Mouse (Mus musculus): ENCODE measurements around the gene Rps18. TPM values are rescaled to one million over a fixed set of nuclear protein-coding genes. Genes with fewer than 3 reads are reported as not detected.
"Not testable (repeated sequence)": the region's sequence is repeated elsewhere in the genome, so short reads cannot be mapped to it uniquely, and the experiment has no call there.

Gene Rps18
- total RNA-seq, 4 experiments from 2014 or later = 668 to 711 (median 693) TPM

DNA sequence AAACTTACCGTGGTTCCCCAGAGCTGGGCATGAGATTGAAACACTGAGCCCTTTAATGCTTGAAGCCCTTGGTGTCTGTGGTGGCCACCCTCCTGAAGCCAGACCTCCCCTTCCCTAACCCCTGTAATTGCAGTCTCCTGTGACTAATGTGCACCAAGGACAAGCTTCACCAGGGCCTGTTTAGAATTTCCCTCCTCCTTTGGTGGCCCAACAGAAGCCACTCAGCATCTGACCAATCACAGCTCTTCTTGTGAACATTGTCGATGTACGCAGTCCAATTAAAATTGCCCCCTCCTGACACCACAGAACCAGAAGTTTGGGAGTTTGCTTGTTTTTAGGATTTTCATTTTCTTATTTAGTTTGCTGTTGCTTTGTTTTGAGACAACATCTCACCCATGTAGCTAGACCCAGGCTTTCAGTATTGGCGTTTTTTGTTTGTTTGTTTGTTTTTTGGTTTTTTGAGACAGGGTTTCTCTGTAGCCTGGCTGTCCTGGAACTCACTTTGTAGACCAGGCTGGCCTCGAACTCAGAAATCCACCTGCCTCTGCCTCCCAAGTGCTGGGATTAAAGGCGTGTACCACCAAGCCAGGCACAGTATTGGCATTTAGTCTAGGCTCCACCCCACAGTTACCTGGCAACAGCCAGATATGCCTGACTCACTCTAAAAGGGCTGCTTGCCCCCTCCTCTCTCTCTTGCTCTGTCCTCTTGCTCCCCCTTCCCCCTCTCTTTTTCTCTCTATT lies 51.7 kb downstream of the Rps18 start:
- not testable (repeated sequence) for DNase-seq

DNA sequence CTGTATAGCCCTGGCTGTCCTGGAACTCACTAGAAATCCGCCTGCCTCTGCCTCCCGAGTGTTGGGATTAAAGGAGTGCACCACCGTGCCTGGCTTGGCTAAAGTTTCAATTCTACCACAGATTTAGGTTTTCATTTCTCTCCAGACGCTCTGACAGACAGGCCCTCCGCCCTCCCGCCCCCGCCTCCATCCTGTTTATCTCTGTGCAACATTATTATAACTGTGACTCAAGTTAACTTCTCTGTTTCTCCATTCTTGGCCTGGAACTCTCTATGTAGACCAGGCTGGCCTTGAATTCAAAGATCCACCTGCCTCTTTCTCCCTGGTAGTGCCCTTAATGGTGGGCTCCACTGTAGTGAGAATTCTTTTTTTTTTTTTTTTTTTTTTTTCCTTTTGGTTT lies 53.3 kb downstream of the Rps18 start:
- no peak for DNase-seq

DNA sequence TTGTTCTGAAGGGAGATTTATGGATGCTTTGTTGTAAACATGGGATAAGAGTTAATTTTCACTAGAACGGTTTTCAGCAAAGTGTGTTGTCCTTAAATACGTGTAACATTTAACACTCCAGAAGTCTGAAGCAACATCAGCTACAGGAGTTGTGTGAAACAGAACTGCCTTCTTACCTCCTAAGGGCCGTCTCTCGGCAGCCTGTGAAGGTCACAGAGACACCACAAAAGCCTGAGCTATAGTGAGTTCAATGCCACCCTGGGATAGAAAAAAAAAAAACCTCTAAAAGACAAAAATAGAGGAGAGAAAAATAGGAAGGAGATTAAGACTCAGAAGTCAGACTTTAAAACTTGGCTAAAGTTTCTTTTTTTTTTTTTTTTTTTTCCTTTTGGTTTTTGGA lies 53.7 kb downstream of the Rps18 start:
- no peak for DNase-seq

Other genes starting within 250 kb of the Rps18 start
- 100 to 1,000 TPM in 3 of 4 experiments, 10 to 100 TPM in 1; 96.1 to 125 (median 112) TPM for gene March2, start 237.3 kb downstream of the Rps18 start, total RNA-seq (2022)
- gene Rab11b, start 195.5 kb downstream of the Rps18 start, total RNA-seq (2022) = 100 to 1,000 TPM; 251 to 297 (median 270) TPM
- gene Angptl4, start 174.2 kb downstream of the Rps18 start, total RNA-seq (2022) = 10 to 100 TPM; 37.2 to 78.4 (median 46.3) TPM
- gene Kank3, start 145.5 kb downstream of the Rps18 start, total RNA-seq (2022) = 100 to 1,000 TPM in 3 of 4 experiments, 10 to 100 TPM in 1; 69.8 to 130 (median 111) TPM
- 1,000 to 10,000 TPM; 1,538 to 1,820 (median 1,607) TPM for gene Rps28, start 131.4 kb downstream of the Rps18 start, total RNA-seq (2022)
- gene Ndufa7, start 131.4 kb downstream of the Rps18 start, total RNA-seq (2022) = 100 to 1,000 TPM; 371 to 504 (median 430) TPM
- 10 to 100 TPM; 29.5 to 63.3 (median 37.6) TPM for gene Cd320, start 112.9 kb downstream of the Rps18 start, total RNA-seq (2022)
- gene Gm7029, start 82.2 kb downstream of the Rps18 start, total RNA-seq (2022) = not detected
- gene Kifc1, start 65.3 kb downstream of the Rps18 start, total RNA-seq (2022) = 1 to 10 TPM; 1.7 to 3.2 (median 2.6) TPM
- not detected for gene Platr17, start 50.9 kb downstream of the Rps18 start, total RNA-seq (2022)
- 10 to 100 TPM; 30.2 to 36.2 (median 33.8) TPM for gene Daxx, start 46.6 kb downstream of the Rps18 start, total RNA-seq (2022)
- gene Tapbp, start 40.1 kb downstream of the Rps18 start, total RNA-seq (2022) = 100 to 1,000 TPM; 195 to 259 (median 213) TPM
- gene Zbtb22, start 40.1 kb downstream of the Rps18 start, total RNA-seq (2022) = 10 to 100 TPM; 35.3 to 39.7 (median 37.5) TPM
- 10 to 100 TPM; 42.1 to 76.2 (median 60.1) TPM for gene Rgl2, start 26.5 kb downstream of the Rps18 start, total RNA-seq (2022)
- 100 to 1,000 TPM in 1 of 4 experiments, 10 to 100 TPM in 3; 74.1 to 119 (median 79.6) TPM for gene Pfdn6, start 15.7 kb downstream of the Rps18 start, total RNA-seq (2022)
- 10 to 100 TPM; 30.0 to 43.8 (median 35.1) TPM for gene Wdr46, start 15.3 kb downstream of the Rps18 start, total RNA-seq (2022)
- gene B3galt4, start 4.5 kb downstream of the Rps18 start, total RNA-seq (2022) = 1 to 10 TPM; 6.9 to 8.7 (median 7.6) TPM
- gene Vps52, start 189 bp downstream of the Rps18 start, total RNA-seq (2022) = 10 to 100 TPM; 58.6 to 83.5 (median 69.6) TPM
- 100 to 1,000 TPM; 493 to 638 (median 583) TPM for gene H2-K1, start 44.3 kb upstream of the Rps18 start, total RNA-seq (2022)
- 10 to 100 TPM; 42.7 to 84.4 (median 60.7) TPM for gene Ring1, start 68.7 kb upstream of the Rps18 start, total RNA-seq (2022)
- gene H2-Ke6, start 72.1 kb upstream of the Rps18 start, total RNA-seq (2022) = 100 to 1,000 TPM; 249 to 289 (median 271) TPM
- gene Slc39a7, start 75.7 kb upstream of the Rps18 start, total RNA-seq (2022) = 100 to 1,000 TPM; 176 to 248 (median 200) TPM
- 10 to 100 TPM; 54.8 to 70.9 (median 62.7) TPM for gene Rxrb, start 75.8 kb upstream of the Rps18 start, total RNA-seq (2022)
- 1 to 10 TPM in 3 of 4 experiments, under 1 TPM in 1; 0.55 to 1.7 (median 1.4) TPM for gene Col11a2, start 83.4 kb upstream of the Rps18 start, total RNA-seq (2022)
- 1 to 10 TPM in 1 of 4 experiments, under 1 TPM in 3; 0.24 to 1.1 (median 0.64) TPM for gene H2-Oa, start 136.3 kb upstream of the Rps18 start, total RNA-seq (2022)
- 10 to 100 TPM; 12.2 to 24.6 (median 21.1) TPM for gene H2-DMa, start 163.5 kb upstream of the Rps18 start, total RNA-seq (2022)
- 100 to 1,000 TPM; 185 to 240 (median 215) TPM for gene Brd2, start 166.6 kb upstream of the Rps18 start, total RNA-seq (2022)
- 1 to 10 TPM; 2.0 to 4.5 (median 4.0) TPM for gene H2-DMb2, start 187.3 kb upstream of the Rps18 start, total RNA-seq (2022)
- 10 to 100 TPM in 2 of 4 experiments, 1 to 10 TPM in 2; 5.2 to 11.5 (median 10.5) TPM for gene H2-DMb1, start 197.1 kb upstream of the Rps18 start, total RNA-seq (2022)
- gene Tap1, start 231.6 kb upstream of the Rps18 start, total RNA-seq (2022) = 10 to 100 TPM; 19.5 to 22.2 (median 21.3) TPM
- gene Psmb9, start 231.8 kb upstream of the Rps18 start, total RNA-seq (2022) = 10 to 100 TPM; 16.7 to 30.6 (median 25.5) TPM
- 10 to 100 TPM; 30.4 to 41.2 (median 36.4) TPM for gene Psmb8, start 241.7 kb upstream of the Rps18 start, total RNA-seq (2022)
- 10 to 100 TPM; 53.9 to 71.1 (median 67.2) TPM for gene Tap2, start 247.5 kb upstream of the Rps18 start, total RNA-seq (2022)

All from adrenal gland, adult 8-10 months (tissue).